Mouse (Mus musculus): ENCODE measurements around the gene Smpd4.

DNA sequence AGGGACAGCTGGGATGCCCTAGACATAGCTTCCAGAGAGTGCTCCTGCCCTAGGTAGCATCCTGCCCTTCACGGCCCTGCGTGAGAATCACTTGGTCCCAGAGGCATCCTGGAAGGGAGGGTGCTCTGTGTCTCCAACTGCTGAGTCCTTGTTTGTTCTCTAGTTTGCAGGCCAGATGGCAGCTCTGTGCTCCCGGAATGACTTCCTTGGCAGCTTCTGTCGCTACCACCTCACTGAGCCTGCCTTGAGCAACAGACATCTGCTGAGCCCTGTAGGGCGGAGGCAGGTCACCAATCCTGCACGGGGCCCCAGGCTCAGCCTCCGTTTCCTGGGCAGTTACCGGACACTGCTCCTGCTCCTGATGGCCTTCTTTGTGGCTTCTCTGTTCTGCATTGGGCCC is 23.2 kb downstream of the Smpd4 start:
- TF ChIP-seq POLR2A (IDR thresholded peaks at IDR 0.05; ENCODE audit: borderline replicate concordance, insufficient read depth, low read length) (peak; percentile 37; the same call in 1 of the 2 replicates), CTCF (IDR thresholded peaks at IDR 0.05; ENCODE audit: borderline replicate concordance, insufficient read depth, low read depth, low read length) (no peak)

Data from cerebellum, adult 2 months (tissue).